Mouse (Mus musculus) heart, postnatal 36 days (tissue): ENCODE measurements at regions not wholly inside any gene's neighbourhood (a gene's known extent, or its start where the extent isn't known, plus 50 kb on each side); places are given as distances from the start of the nearest gene placed in this dataset.

Experiments used
- DNase-seq, 2 experiments: peaks; one replicate each; pipeline ENCODE4 v3.0.0; 2021 to 2022
- intact Hi-C: fragments of 180-260 bp; cut with DNase I; formaldehyde crosslinking; loops from one replicate; pipeline ENCODE4 v1.15.1; 2025

- intact Hi-C loops, result no loop called here
- no peak for DNase-seq
Measured at GRCm38 (mm10) chr6:120614526-120614925, 51.6 kb upstream of the Cecr2 start.

- no peak for DNase-seq
- intact Hi-C loops, result no loop called here
Measured at GRCm38 (mm10) chr6:120612346-120612745, 53.8 kb upstream of the Cecr2 start.

- no peak for DNase-seq
- intact Hi-C loops, result no loop called here
Measured at GRCm38 (mm10) chr6:120609858-120610257, 56.3 kb upstream of the Cecr2 start.

- intact Hi-C loops, result no loop called here
- no peak for DNase-seq
Measured at GRCm38 (mm10) chr6:120605471-120605870, 60.7 kb upstream of the Cecr2 start.

- DNase-seq, result no peak
- intact Hi-C loops, result no loop called here
Measured at GRCm38 (mm10) chr6:120604020-120604958, 61.9 kb upstream of the Cecr2 start.

- peak in 1 of 2 experiments; percentile 44 for DNase-seq
- intact Hi-C loops, result loop anchor here (1.0 kb wide), 1 partner anchor 133 kb away; no protein-coding TSS in a partner anchor
Measured at GRCm38 (mm10) chr6:120603454-120603853, 62.7 kb upstream of the Cecr2 start.

GRCm38 (mm10) chr6:120600376-120600775, 65.8 kb upstream of the Cecr2 start:
- intact Hi-C loops, result no loop called here
- DNase-seq, result no peak

GRCm38 (mm10) chr6:120598471-120598870, 67.4 kb upstream of the Hdhd5 start:
- intact Hi-C loops, result loop anchor here (5.0 kb wide), 1 partner anchor 119 kb away; no protein-coding TSS in a partner anchor
- no peak for DNase-seq

GRCm38 (mm10) chr6:120597887-120598286, 66.8 kb upstream of the Hdhd5 start:
- intact Hi-C loops, result loop anchor here (5.0 kb wide), 1 partner anchor 119 kb away; no protein-coding TSS in a partner anchor
- DNase-seq, result no peak

GRCm38 (mm10) chr6:120596717-120597116, 65.6 kb upstream of the Hdhd5 start:
- intact Hi-C loops, result loop anchor here (5.0 kb wide), 1 partner anchor 121 kb away; no protein-coding TSS in a partner anchor
- DNase-seq, result no peak

- intact Hi-C loops, result no loop called here
- no peak for DNase-seq
Measured at GRCm38 (mm10) chr6:120594463-120594862, 63.3 kb upstream of the Hdhd5 start.

- DNase-seq, result no peak
- intact Hi-C loops, result loop anchor here (2.0 kb wide), 1 partner anchor 54 kb away; no protein-coding TSS in a partner anchor
Measured at GRCm38 (mm10) chr6:120592705-120593104, 61.6 kb upstream of the Hdhd5 start.

GRCm38 (mm10) chr6:120592031-120592681, 61.0 kb upstream of the Hdhd5 start:
- intact Hi-C loops, result loop anchor here (2.0 kb wide), 1 partner anchor 53 kb away; no protein-coding TSS in a partner anchor
- no peak for DNase-seq

GRCm38 (mm10) chr6:120590191-120590590, 59.1 kb upstream of the Hdhd5 start:
- DNase-seq, result peak in 1 of 2 experiments; percentile 38
- intact Hi-C loops, result no loop called here

- intact Hi-C loops, result no loop called here
- peak in 1 of 2 experiments; percentile 33 for DNase-seq
Measured at GRCm38 (mm10) chr6:120588701-120589659, 57.9 kb upstream of the Hdhd5 start.

- intact Hi-C loops, result no loop called here
- no peak for DNase-seq
Measured at GRCm38 (mm10) chr6:120585941-120586280, 54.8 kb upstream of the Hdhd5 start.

GRCm38 (mm10) chr6:120585118-120585940, 54.2 kb upstream of the Hdhd5 start:
- DNase-seq, result no peak

GRCm38 (mm10) chr6:120581748-120582147, 50.6 kb upstream of the Hdhd5 start:
- intact Hi-C loops, result loop anchor here (2.0 to 5.0 kb wide), 2 partner anchors 86 to 155 kb away; partner anchors contain the start of gene Cecr2
- DNase-seq, result no peak

More at GRCm38 (mm10) chr6:120585118-120585940, 54.2 kb upstream of the Hdhd5 start:
- intact Hi-C loops, result no loop called here
